Mouse (Mus musculus): ENCODE data around the gene Mrgprg. TPM values are rescaled to one million over a fixed set of nuclear protein-coding genes. Genes with fewer than 3 reads are reported as not detected.

The Mrgprg gene
- polyA plus RNA-seq, 1 experiment from 2014 or later = not detected

DNA sequence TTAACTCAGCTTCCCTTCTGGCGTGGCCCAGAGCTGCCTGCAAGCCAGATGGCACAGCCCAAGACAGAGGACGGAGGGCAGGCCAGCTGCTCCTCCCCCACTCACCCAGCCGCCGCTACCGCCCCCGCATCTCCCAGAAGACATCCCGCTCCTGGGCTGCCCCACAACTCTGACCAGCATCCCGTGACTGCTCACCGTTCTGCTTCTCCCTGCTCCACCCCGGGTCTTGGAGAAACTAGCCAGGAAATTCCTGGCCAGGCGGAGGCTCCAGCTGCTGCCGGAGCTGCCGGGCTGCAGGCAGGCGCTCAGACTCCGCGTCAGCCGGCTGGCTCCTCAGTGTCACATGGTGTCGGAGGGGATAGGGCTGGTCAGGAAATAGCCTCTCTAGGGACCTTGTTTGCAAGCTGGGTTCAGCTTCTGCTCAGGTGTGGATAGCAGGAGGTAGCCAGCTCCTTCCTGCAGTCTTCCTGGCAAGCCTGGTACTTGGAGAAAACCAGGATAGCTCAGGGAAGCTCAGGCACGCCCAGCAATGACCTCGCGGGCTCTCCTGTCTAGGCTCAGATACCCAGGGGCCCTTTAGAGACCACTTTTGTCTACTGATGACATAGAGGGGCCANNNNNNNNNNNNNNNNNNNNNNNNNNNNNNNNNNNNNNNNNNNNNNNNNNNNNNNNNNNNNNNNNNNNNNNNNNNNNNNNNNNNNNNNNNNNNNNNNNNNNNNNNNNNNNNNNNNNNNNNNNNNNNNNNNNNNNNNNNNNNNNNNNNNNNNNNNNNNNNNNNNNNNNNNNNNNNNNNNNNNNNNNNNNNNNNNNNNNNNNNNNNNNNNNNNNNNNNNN is 17.4 kb upstream of the Mrgprg start, which contains the start of gene Mrgpre:
Gene Mrgpre, minus strand, starts transcription at position 505 of the 834 bp plus-strand sequence.
- 4% methylated on average over 21 of the region's 21 CpGs for WGBS
- Histone ChIP-seq H3K9me3 (ENCODE audit: control insufficient read depth, low read length) (no peaks in the 10 kb centered on the region), H3K27ac (ENCODE audit: low read length) (peak within 1 kb of the TSS; percentile 65), H3K27me3 (replicated peaks; ENCODE audit: control insufficient read depth, insufficient read depth, low read length) (no peaks in the 10 kb centered on the region), H3K4me3 (ENCODE audit: low read length) (peak within 1 kb of the TSS; percentile 49), H3K36me3 (ENCODE audit: control insufficient read depth, insufficient read depth, low read length) (no peaks in the 10 kb centered on the region), H3K4me2 (ENCODE audit: low read depth, low read length) (peak within 1 kb of the TSS; percentile 71), H3K4me1 (ENCODE audit: control insufficient read depth, insufficient read depth, low read length) (peaks cover 14% of the 10 kb centered on the region), H3K9ac (ENCODE audit: low read depth, low read length) (peak within 1 kb of the TSS; percentile 68)
- peak; percentile 89 for ATAC-seq

- H3K9ac ChIP-seq (ENCODE audit: low read depth, low read length) = peak overlapping the region; percentile 68
- H3K27ac ChIP-seq (ENCODE audit: low read length) = peak overlapping the region; percentile 65; the same call in 1 of the 2 replicates
- peak overlapping the region; percentile 71 for H3K4me2 ChIP-seq (ENCODE audit: low read depth, low read length)
- no peaks in the 10 kb centered on the region for H3K36me3 ChIP-seq (ENCODE audit: control insufficient read depth, insufficient read depth, low read length)
- peak overlapping the region; percentile 49 for H3K4me3 ChIP-seq (ENCODE audit: low read length)
- ATAC-seq = peak; percentile 74
- no peaks in the 10 kb centered on the region for H3K9me3 ChIP-seq (ENCODE audit: control insufficient read depth, low read length)
- H3K27me3 ChIP-seq (replicated peaks; ENCODE audit: control insufficient read depth, insufficient read depth, low read length) = no peaks in the 10 kb centered on the region
- 23% methylated on average over 6 of the region's 6 CpGs for WGBS
- peaks cover 14% of the 10 kb centered on the region for H3K4me1 ChIP-seq (ENCODE audit: control insufficient read depth, insufficient read depth, low read length)
Observed at GRCm38 (mm10) chr7:143783378-143783995, 16.7 kb upstream of the Mrgprg start.

DNA sequence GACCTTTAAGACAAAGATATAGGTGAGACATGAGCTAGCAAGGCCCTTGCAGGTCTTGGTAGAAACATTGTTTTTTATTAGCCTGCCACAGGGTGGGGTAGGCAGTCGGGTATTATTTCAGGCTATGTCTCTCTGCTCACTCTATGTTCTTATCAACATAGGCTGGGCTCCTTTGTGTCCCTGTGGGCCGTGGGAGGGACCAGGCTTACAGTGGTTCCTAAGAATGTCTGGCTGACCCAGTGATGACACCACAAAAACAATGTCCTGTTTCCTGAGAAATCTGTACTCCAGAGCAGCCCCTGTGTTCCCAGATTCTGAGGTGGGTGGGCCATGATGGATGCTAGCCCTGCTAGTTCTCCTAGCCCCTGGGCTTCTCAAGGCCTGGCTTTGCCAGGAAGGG is 10.6 kb upstream of the Mrgprg start:
- ATAC-seq = no peak
- no peak overlapping the region for H3K9ac ChIP-seq (ENCODE audit: low read depth, low read length)
- no peaks in the 10 kb centered on the region for H3K36me3 ChIP-seq (ENCODE audit: control insufficient read depth, insufficient read depth, low read length)
- H3K4me1 ChIP-seq (ENCODE audit: control insufficient read depth, insufficient read depth, low read length) = peaks cover 7% of the 10 kb centered on the region
- H3K9me3 ChIP-seq (ENCODE audit: control insufficient read depth, low read length) = no peaks in the 10 kb centered on the region
- H3K27me3 ChIP-seq (replicated peaks; ENCODE audit: control insufficient read depth, insufficient read depth, low read length) = no peaks in the 10 kb centered on the region
- H3K27ac ChIP-seq (ENCODE audit: low read length) = no peak overlapping the region
- H3K4me3 ChIP-seq (ENCODE audit: low read length) = no peak overlapping the region
- H3K4me2 ChIP-seq (ENCODE audit: low read depth, low read length) = no peak overlapping the region
- 45% methylated on average over 2 of the region's 2 CpGs for WGBS

DNA sequence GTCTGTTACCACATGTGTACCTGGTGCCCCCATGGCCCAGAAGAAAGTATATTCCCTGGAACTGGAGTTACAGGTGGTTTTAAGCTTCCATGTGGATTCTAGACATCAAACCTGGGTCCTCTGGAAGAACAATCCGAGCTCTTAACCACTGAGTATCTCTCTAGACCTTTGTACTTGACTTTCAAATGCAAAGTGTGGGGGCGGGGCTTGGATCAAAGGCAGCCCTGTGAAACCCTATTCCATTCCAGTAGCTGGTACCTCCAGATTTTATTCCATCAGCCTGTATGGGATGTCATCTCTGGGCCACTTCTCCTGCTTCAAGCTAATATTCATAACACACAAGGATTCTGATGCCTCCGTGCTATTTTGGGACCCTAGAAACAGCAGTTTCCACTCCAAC is 9.3 kb upstream of the Mrgprg start:
- no peaks in the 10 kb centered on the region for H3K36me3 ChIP-seq (ENCODE audit: control insufficient read depth, insufficient read depth, low read length)
- H3K27me3 ChIP-seq (replicated peaks; ENCODE audit: control insufficient read depth, insufficient read depth, low read length) = no peaks in the 10 kb centered on the region
- WGBS = 23% methylated on average over 3 of the region's 3 CpGs
- no peak overlapping the region for H3K4me3 ChIP-seq (ENCODE audit: low read length)
- H3K27ac ChIP-seq (ENCODE audit: low read length) = no peak overlapping the region
- no peaks in the 10 kb centered on the region for H3K9me3 ChIP-seq (ENCODE audit: control insufficient read depth, low read length)
- H3K4me1 ChIP-seq (ENCODE audit: control insufficient read depth, insufficient read depth, low read length) = peaks cover 7% of the 10 kb centered on the region
- H3K9ac ChIP-seq (ENCODE audit: low read depth, low read length) = no peak overlapping the region
- no peak overlapping the region for H3K4me2 ChIP-seq (ENCODE audit: low read depth, low read length)
- ATAC-seq = peak; percentile 74

DNA sequence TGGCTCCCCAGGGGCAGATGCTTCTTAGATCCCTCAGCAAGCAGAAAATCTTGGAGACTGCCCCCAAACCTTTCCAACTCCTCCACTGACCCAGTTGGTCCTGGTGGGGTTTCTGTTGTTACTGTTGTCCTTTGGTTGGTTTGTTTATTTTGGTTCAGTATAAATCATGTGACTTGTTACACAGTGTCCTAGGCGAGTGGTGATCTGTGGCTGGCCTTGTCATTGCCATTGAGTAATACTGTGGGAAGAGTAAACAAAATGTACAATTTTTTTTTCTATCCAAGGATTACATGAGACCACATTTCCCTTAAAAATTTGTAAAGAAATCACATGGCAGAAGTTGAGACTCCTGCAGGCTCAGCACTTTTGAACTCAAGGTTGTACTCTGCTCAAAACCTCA is 2.7 kb upstream of the Mrgprg start:
- H3K4me1 ChIP-seq (ENCODE audit: control insufficient read depth, insufficient read depth, low read length) = peaks cover 4% of the 10 kb centered on the region
- H3K4me2 ChIP-seq (ENCODE audit: low read depth, low read length) = no peak overlapping the region
- no peak overlapping the region for H3K4me3 ChIP-seq (ENCODE audit: low read length)
- H3K27ac ChIP-seq (ENCODE audit: low read length) = no peak overlapping the region
- H3K27me3 ChIP-seq (replicated peaks; ENCODE audit: control insufficient read depth, insufficient read depth, low read length) = peaks cover 5% of the 10 kb centered on the region; the same call in 1 of the 2 replicates
- WGBS = 52% methylated on average over 1 of the region's 1 CpGs
- no peaks in the 10 kb centered on the region for H3K9me3 ChIP-seq (ENCODE audit: control insufficient read depth, low read length)
- 0 out of 2 replicates have a peak, but pooled peaks have one; percentile 36 for ATAC-seq
- no peaks in the 10 kb centered on the region for H3K36me3 ChIP-seq (ENCODE audit: control insufficient read depth, insufficient read depth, low read length)
- H3K9ac ChIP-seq (ENCODE audit: low read depth, low read length) = no peak overlapping the region

DNA sequence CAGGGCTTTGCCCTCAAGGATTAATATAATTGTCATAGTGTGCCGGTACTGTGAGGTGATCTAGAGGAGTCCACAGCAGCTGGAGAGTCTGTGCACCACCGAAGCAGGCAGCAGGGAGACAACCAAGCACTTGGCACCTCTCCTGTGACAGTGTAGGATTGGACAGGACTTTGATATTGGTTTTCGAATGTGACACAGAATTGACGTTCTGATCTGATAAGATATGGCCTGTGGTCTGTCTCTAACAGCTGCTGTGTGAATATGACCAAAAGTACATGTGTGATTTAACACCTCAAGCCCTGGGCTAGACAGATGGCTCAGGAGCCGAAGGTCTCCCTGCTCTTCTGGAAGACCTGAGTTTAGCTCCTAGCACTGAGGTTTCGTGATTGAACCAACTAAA is 1.5 kb upstream of the Mrgprg start:
- no peak overlapping the region for H3K4me3 ChIP-seq (ENCODE audit: low read length)
- WGBS = 49% methylated on average over 6 of the region's 6 CpGs
- H3K27me3 ChIP-seq (replicated peaks; ENCODE audit: control insufficient read depth, insufficient read depth, low read length) = peaks cover 5% of the 10 kb centered on the region; the same call in 1 of the 2 replicates
- H3K27ac ChIP-seq (ENCODE audit: low read length) = no peak overlapping the region
- H3K9me3 ChIP-seq (ENCODE audit: control insufficient read depth, low read length) = no peaks in the 10 kb centered on the region
- peaks cover 4% of the 10 kb centered on the region for H3K4me1 ChIP-seq (ENCODE audit: control insufficient read depth, insufficient read depth, low read length)
- H3K36me3 ChIP-seq (ENCODE audit: control insufficient read depth, insufficient read depth, low read length) = no peaks in the 10 kb centered on the region
- peak; percentile 71 for ATAC-seq
- no peak overlapping the region for H3K9ac ChIP-seq (ENCODE audit: low read depth, low read length)
- no peak overlapping the region for H3K4me2 ChIP-seq (ENCODE audit: low read depth, low read length)

DNA sequence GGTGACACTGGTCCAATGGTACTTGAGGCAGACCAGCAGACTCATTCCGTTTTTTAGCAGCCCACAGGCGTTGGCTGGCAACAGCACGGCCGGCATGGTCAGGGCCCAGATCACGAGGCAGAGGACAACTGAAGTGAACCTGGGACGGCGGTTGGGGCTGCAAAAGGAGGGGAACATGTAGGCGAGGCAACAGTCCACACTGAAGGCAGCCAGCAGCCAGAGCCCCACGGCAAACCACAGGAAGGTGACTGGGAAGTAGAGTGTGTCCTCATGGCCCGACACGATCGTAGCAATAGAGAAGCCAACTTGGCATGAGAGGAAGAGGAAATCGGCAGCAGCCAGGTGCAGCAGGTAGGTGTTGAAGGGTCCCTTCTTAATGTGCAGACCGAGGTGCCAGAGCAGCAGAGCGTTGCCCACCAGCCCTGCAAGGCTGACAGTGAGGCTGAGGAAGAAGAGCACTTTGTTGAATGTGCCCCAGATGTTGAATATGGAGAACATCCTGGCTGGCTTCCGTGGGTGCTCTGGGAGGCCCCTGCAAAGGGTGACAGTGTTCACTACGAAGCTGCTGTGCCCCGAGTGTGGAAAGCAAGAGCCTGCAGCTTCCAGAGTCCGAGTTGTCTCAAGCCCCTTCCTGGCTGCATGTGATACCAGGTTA is 1.8 kb downstream of the Mrgprg start:
- no peak overlapping the region for H3K4me3 ChIP-seq (ENCODE audit: low read length)
- no peak overlapping the region for H3K27ac ChIP-seq (ENCODE audit: low read length)
- no peaks in the 10 kb centered on the region for H3K9me3 ChIP-seq (ENCODE audit: control insufficient read depth, low read length)
- ATAC-seq = no peak
- 73% methylated on average over 19 of the region's 19 CpGs for WGBS
- H3K9ac ChIP-seq (ENCODE audit: low read depth, low read length) = no peak overlapping the region
- H3K4me2 ChIP-seq (ENCODE audit: low read depth, low read length) = no peak overlapping the region
- peaks cover 5% of the 10 kb centered on the region; the same call in 1 of the 2 replicates for H3K27me3 ChIP-seq (replicated peaks; ENCODE audit: control insufficient read depth, insufficient read depth, low read length)
- H3K4me1 ChIP-seq (ENCODE audit: control insufficient read depth, insufficient read depth, low read length) = peaks cover 2% of the 10 kb centered on the region
- no peaks in the 10 kb centered on the region for H3K36me3 ChIP-seq (ENCODE audit: control insufficient read depth, insufficient read depth, low read length)

DNA sequence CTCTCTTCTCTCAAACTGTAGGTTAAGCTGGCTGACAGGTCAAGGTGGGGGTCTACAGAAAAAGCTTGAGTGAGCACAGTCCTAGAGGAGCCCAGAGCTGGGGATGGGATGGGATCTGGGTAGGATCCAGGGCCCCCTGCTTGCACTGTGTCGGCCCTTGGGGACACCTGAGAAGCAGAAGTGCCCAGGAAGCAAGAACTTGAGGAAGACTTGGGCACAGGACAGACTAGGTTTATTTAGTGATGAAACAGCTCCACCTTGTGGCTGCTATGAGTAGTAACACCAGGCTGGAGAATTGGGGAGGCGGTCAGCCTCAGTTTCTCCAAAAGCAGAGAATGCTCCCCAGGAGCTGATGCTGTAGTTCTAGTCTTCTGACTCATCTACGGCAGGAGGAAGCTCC is 3.0 kb downstream of the Mrgprg start:
- no peak overlapping the region for H3K4me2 ChIP-seq (ENCODE audit: low read depth, low read length)
- peak; percentile 23; the same call in 1 of the 2 replicates for ATAC-seq
- WGBS = 18% methylated on average over 3 of the region's 3 CpGs
- no peaks in the 10 kb centered on the region; the same call in 1 of the 2 replicates for H3K4me1 ChIP-seq (ENCODE audit: control insufficient read depth, insufficient read depth, low read length)
- no peak overlapping the region for H3K27ac ChIP-seq (ENCODE audit: low read length)
- H3K9ac ChIP-seq (ENCODE audit: low read depth, low read length) = no peak overlapping the region
- H3K4me3 ChIP-seq (ENCODE audit: low read length) = no peak overlapping the region
- no peaks in the 10 kb centered on the region for H3K9me3 ChIP-seq (ENCODE audit: control insufficient read depth, low read length)
- H3K36me3 ChIP-seq (ENCODE audit: control insufficient read depth, insufficient read depth, low read length) = no peaks in the 10 kb centered on the region
- peaks cover 5% of the 10 kb centered on the region; the same call in 1 of the 2 replicates for H3K27me3 ChIP-seq (replicated peaks; ENCODE audit: control insufficient read depth, insufficient read depth, low read length)

DNA sequence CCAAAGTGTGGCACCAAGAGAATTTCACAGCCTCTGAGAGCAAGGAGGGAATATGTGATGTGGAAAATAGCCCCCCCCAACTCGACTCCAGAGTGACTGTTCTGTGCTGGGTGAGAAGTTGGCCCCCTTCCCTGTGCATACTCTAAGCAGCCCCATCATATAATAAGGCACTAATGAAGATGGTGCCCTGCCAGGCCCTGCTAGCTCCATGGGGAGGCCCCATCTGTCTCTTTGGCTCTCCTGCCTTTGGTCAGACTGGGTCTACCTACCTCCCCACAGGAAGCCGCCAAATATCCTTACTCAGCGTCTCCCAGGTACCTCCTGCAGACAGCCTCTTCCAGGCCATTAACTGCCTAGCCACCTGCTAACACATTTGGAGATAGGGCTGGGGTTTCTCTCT is 7.8 kb downstream of the Mrgprg start:
- Histone ChIP-seq H3K4me1 (ENCODE audit: control insufficient read depth, insufficient read depth, low read length) (peaks cover 5% of the 10 kb centered on the region), H3K27me3 (replicated peaks; ENCODE audit: control insufficient read depth, insufficient read depth, low read length) (peaks cover 6% of the 10 kb centered on the region; the same call in 1 of the 2 replicates), H3K9ac (ENCODE audit: low read depth, low read length) (no peak overlapping the region), H3K27ac (ENCODE audit: low read length) (no peak overlapping the region), H3K36me3 (ENCODE audit: control insufficient read depth, insufficient read depth, low read length) (no peaks in the 10 kb centered on the region), H3K4me3 (ENCODE audit: low read length) (no peak overlapping the region), H3K9me3 (ENCODE audit: control insufficient read depth, low read length) (no peaks in the 10 kb centered on the region), H3K4me2 (ENCODE audit: low read depth, low read length) (no peak overlapping the region)
- WGBS = 63% methylated on average over 3 of the region's 3 CpGs
- no peak for ATAC-seq

Data from intestine, embryonic 16.5 days (tissue).